Mouse (Mus musculus): ENCODE measurements around the gene Ints7.

DNA sequence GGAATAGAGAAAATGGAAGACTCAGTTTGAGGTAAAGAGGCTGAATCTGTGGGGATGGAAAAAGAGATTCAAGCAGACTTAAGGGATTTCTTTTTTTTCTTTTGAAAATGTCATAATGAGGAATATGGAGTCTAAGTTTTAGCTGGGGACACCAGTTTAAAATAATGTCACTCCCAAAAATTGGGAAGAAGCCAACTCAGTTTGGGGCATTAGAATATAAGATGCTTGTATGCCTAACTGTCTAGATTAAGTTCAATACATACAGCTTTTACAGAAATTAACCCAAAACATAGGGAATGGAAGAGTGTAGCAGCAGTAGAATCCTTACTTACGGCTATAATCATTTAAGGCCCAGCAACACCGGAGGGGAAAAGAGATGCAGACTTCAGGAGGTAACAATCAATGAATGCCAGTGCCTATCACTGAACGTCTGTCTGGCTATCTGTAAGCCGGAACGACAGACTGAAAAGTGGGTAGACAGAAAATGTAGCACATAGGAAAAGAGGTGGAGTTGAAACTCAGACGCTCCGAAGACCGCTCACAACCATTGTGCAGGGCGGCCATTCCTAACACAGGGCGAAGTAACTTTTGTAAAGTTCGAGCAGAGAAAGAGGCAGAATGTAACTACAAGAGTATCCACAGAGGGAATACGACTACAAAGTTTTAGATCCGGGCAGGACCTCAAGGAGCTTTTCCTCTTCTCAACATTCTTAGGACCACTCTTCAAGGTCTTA lies 1.4 kb upstream of the Ints7 start:
- no peak for TF ChIP-seq CTCF (IDR thresholded peaks at IDR 0.05; ENCODE audit: low read depth, low read length)
- no peak for TF ChIP-seq POLR2A (IDR thresholded peaks at IDR 0.05; ENCODE audit: extremely low read depth, insufficient read depth, low read length)

Data from liver, adult 2 months (tissue).